Mouse (Mus musculus): ENCODE results near the gene Rdh19.

- TF ChIP-seq USF1 (IDR thresholded peaks at IDR 0.05; ENCODE audit: low read depth) (no peak), CTCF (IDR thresholded peaks at IDR 0.05; ENCODE audit: control insufficient read depth, insufficient read depth, insufficient read length) (no peak), FOSL1 (IDR thresholded peaks at IDR 0.05; ENCODE audit: insufficient read depth, low read length, poor library complexity, severe bottlenecking) (no peak), CEBPB (IDR thresholded peaks at IDR 0.05; ENCODE audit: low read depth) (no peak), MYOD1 (IDR thresholded peaks at IDR 0.05; ENCODE audit: control insufficient read depth, insufficient read length, low read depth) (no peak)
Observed at GRCm38 (mm10) chr10:127804416-127804815, 45.3 kb upstream of the Rdh19 start.
